Mouse (Mus musculus) liver, postnatal 0 days (tissue): ENCODE measurements at regions not wholly inside any gene's neighbourhood (a gene's known extent, or its start where the extent isn't known, plus 50 kb on each side); places are given as distances from the start of the nearest gene placed in this dataset.
"Not testable (repeated sequence)": the region's sequence is repeated elsewhere in the genome, so short reads cannot be mapped to it uniquely, and the experiment has no call there.

ENCODE experiments used
- ATAC-seq: fragments of 200-750 bp; cut with Nextera tagmentation; 2 replicates; pipeline ENCODE4 v1.8.0; 2017; ENCODE audit warnings: mild to moderate bottlenecking, moderate library complexity
- DNase-seq: peaks from one replicate; pipeline ENCODE4 v3.0.0-alpha.2; 2016
- H3K27ac ChIP-seq: fragments of 300-500 bp; sonication (generic); 2 replicates; pipeline ENCODE4 v1.5.1; 2014; ENCODE audit warnings: antibody characterized with exemption, moderate library complexity, mild to moderate bottlenecking, low read depth
- H3K27me3 ChIP-seq: fragments of 300-500 bp; sonication (generic); 2 replicates; pipeline ENCODE4 v1.6.1; 2014; ENCODE audit warnings: low read length, control low read depth, mixed read lengths; ENCODE audit not compliant: insufficient read depth
- H3K36me3 ChIP-seq: fragments of 300-500 bp; sonication (generic); replicated peaks from 2 replicates; pipeline ENCODE4 v1.6.1; 2014; ENCODE audit warnings: mild to moderate bottlenecking, control low read depth, low read length, moderate library complexity, mixed read lengths; ENCODE audit not compliant: insufficient read depth
- H3K4me1 ChIP-seq: fragments of 300-500 bp; sonication (generic); 2 replicates; pipeline ENCODE4 v1.6.1; 2014; ENCODE audit warnings: antibody characterized with exemption, mild to moderate bottlenecking, control low read depth; ENCODE audit not compliant: insufficient read depth
- H3K4me2 ChIP-seq: fragments of 300-500 bp; sonication (generic); 2 replicates; pipeline ENCODE4 v1.6.1; 2014; ENCODE audit warnings: low read depth, mild to moderate bottlenecking, low read length, moderate library complexity, mixed read lengths
- H3K4me3 ChIP-seq: fragments of 300-500 bp; sonication (generic); 2 replicates; pipeline ENCODE4 v1.5.1; 2014; ENCODE audit warnings: low read depth, low read length
- H3K9ac ChIP-seq: fragments of 300-500 bp; sonication (generic); replicated peaks from 2 replicates; pipeline ENCODE4 v1.6.1; 2014; ENCODE audit warnings: mild to moderate bottlenecking, moderate library complexity
- H3K9me3 ChIP-seq: fragments of 300-500 bp; sonication (generic); 2 replicates; pipeline ENCODE4 v1.6.1; 2016; ENCODE audit warnings: mild to moderate bottlenecking, control low read depth, low read length, mixed read lengths
- CTCF ChIP-seq: sonication (generic); IDR thresholded peaks from 2 replicates; pipeline ENCODE4 v1.5.1; 2016; ENCODE audit warnings: antibody characterized with exemption, low read depth
- EP300 ChIP-seq: IDR thresholded peaks from 2 replicates; pipeline ENCODE4 v1.6.1; 2016; ENCODE audit warnings: antibody characterized with exemption, low read depth, mild to moderate bottlenecking
- WGBS: fragments of 180-500 bp; shearing (Covaris S2); extraction: QIAGEN DNeasy Blood & Tissue Kit; methylation state at CpG from one replicate; pipeline ENCODE4 v1.1.7; 2014; ENCODE audit not compliant: insufficient replicate concordance; 5-methylcytosine and 5-hydroxymethylcytosine counted together

DNA sequence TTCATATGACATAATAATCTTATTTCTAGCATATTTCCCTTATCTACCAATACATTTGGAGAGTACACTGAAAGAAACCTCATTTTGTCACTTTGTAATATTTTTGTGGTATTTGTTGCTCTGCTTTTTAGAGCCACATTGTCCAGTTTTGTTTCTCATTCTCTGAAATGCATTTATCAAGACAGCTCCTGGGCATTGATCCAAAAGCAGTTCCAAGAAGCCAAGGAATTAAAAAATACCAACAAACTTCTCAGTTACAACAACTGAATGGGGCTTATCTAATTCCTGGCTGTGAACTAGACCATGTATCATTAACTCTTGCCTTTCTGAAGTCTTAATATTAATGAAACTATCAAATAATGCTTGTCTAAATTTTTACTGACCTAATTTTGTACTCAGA is 76.3 kb downstream of the Ccdc71l start:
- Histone ChIP-seq H3K9me3 (no peaks in the 10 kb centered on the region), H3K27me3 (no peaks in the 10 kb centered on the region), H3K27ac (no peak overlapping the region), H3K36me3 (no peaks in the 10 kb centered on the region), H3K4me1 (no peaks in the 10 kb centered on the region), H3K4me2 (no peak overlapping the region), H3K4me3 (no peak overlapping the region), H3K9ac (no peak overlapping the region)
- DNase-seq (no peak), ATAC-seq (no peak)
- no peak for TF ChIP-seq CTCF
- TF ChIP-seq EP300 = no peak

DNA sequence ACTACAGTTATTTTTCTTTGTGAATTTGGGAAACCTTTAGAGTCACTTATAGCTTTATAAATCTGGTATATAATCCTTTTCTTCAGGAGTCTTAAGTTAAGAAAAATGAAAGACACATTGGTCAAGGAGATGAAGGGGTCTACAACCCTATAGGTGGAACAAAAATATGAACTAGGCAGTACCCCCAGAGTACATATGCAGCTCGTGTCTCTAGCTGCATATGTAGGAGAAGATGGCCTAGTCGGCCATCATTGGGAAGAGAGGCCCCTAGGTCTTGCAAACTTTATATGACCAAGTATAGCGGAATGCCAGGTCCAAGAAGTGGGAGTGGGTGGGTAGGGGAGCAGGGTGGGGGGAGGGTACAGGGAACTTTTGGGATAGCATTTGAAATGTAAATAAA is 76.7 kb downstream of the Ccdc71l start:
- H3K9me3 ChIP-seq, H3K4me1 ChIP-seq, H3K4me3 ChIP-seq, ATAC-seq, H3K4me2 ChIP-seq, H3K27me3 ChIP-seq, DNase-seq, H3K9ac ChIP-seq, H3K27ac ChIP-seq, H3K36me3 ChIP-seq: not testable (repeated sequence)
- WGBS = 69% methylated on average over 3 of the region's 3 CpGs

DNA sequence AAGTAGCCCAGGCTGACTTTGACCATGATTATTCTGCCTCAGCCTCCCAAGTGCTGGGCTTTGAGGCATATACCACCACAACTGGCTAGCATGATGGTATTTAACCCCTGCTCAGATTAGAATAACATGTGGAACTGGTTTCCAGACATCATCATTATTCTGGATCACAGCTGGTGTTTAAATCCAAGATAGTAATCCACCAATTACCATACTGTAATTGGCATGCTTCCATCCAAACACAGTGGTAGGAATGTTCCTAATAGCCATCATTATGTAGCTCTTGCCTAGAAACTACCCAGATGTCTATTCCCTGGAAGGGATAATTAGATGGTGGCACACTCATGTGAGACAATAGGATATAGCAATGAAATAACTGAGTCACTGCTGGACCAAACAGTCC is 77.4 kb downstream of the Ccdc71l start:
- H3K36me3 ChIP-seq = no peaks in the 10 kb centered on the region
- TF ChIP-seq CTCF = no peak
- TF ChIP-seq EP300 = no peak
- no peaks in the 10 kb centered on the region for H3K9me3 ChIP-seq
- no peak overlapping the region for H3K4me3 ChIP-seq
- H3K4me1 ChIP-seq = no peaks in the 10 kb centered on the region
- H3K4me2 ChIP-seq = no peak overlapping the region
- H3K27me3 ChIP-seq = no peaks in the 10 kb centered on the region
- no peak overlapping the region for H3K9ac ChIP-seq
- H3K27ac ChIP-seq = no peak overlapping the region
- DNase-seq (no peak), ATAC-seq (no peak)

DNA sequence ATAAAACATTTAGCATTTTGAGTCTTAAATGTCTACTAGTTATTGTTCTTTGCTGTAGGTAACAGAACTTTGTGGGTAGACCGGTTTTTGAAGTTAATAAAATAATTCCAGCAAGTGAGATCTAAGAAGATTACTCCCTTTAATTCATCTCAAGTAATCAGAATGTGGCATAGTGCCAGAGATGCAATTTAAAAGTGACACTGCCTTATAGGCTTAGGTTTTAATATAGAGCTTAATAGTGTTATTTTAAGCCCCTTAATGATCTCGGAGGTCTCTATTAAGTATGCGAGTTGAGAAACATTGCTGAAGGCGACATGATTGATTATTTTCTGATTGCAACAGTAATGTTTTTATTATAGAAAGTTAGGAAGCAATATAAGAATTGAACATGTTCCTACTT is 78.3 kb downstream of the Ccdc71l start:
- ATAC-seq (no peak), DNase-seq (no peak)
- no peaks in the 10 kb centered on the region for H3K27me3 ChIP-seq
- H3K9ac ChIP-seq = no peak overlapping the region
- no peak overlapping the region for H3K4me2 ChIP-seq
- WGBS = 75% methylated on average over 4 of the region's 4 CpGs
- no peaks in the 10 kb centered on the region for H3K36me3 ChIP-seq
- no peak overlapping the region for H3K4me3 ChIP-seq
- no peak overlapping the region for H3K27ac ChIP-seq
- H3K4me1 ChIP-seq = no peaks in the 10 kb centered on the region
- no peaks in the 10 kb centered on the region for H3K9me3 ChIP-seq
- TF ChIP-seq CTCF = no peak

DNA sequence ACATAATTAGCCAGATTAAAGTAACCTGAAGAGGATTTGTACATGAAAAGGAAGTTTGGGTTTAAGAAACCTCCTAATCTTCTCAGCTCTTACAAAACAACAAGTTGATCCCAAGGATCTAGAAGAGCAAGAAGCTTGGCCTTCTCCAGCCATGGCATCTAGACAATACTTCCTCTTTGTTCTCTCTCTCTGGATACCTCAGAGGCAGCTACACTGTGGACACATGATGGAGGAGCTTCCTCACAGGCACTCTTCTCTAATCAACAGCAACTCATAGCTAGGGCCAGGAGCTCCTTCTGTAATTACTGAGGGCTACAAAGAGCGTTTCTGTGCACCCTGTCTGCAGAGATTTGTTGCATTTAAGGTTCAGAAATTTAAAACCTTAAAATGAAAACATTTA is 79.9 kb downstream of the Ccdc71l start:
- ATAC-seq (no peak), DNase-seq (no peak)
- Histone ChIP-seq H3K4me3 (no peak overlapping the region), H3K27me3 (no peaks in the 10 kb centered on the region), H3K4me2 (no peak overlapping the region), H3K4me1 (no peaks in the 10 kb centered on the region), H3K36me3 (no peaks in the 10 kb centered on the region), H3K27ac (no peak overlapping the region), H3K9ac (no peak overlapping the region), H3K9me3 (no peaks in the 10 kb centered on the region)
- TF ChIP-seq EP300 = no peak
- no peak for TF ChIP-seq CTCF
- WGBS = 64% methylated on average over 1 of the region's 1 CpGs

DNA sequence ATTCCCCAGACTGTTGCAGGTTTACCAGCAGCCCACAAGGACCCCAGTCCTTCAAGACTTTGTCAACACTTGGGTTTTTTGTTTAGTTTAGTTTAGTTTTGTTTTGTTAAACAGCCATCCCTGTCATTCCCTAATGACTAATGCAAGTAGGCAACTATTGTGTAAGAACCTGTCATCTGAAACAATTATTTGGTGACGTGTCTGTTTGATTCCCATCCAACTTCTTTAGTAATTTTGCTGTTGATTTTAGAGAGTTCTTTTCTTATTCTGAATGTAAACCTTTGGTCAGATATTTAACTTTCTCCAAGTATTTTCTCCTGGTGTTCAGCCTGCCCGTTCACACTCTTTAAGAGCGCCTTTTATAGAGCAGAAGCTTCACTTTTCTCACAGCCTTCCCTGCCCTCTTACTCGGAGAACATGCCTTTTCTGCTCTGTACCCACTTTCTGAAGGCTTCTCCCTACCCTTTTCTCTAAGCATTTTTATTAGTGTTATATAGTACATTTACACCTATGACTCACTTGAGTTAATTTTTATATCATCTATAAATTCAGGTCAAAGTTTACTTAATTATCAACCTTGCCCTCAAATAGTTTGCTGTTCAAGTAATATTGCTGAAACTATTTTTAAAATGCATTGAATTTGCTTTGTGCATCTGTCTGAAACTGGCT is 82.0 kb downstream of the Ccdc71l start:
- H3K27me3 ChIP-seq = no peaks in the 10 kb centered on the region
- WGBS = 76% methylated on average over 4 of the region's 4 CpGs
- no peak overlapping the region for H3K27ac ChIP-seq
- no peaks in the 10 kb centered on the region for H3K4me1 ChIP-seq
- no peak overlapping the region for H3K9ac ChIP-seq
- H3K36me3 ChIP-seq = no peaks in the 10 kb centered on the region
- TF ChIP-seq CTCF = no peak
- no peak for TF ChIP-seq EP300
- no peak overlapping the region for H3K4me2 ChIP-seq
- no peaks in the 10 kb centered on the region for H3K9me3 ChIP-seq
- no peak for DNase-seq
- no peak for ATAC-seq
- H3K4me3 ChIP-seq = no peak overlapping the region

DNA sequence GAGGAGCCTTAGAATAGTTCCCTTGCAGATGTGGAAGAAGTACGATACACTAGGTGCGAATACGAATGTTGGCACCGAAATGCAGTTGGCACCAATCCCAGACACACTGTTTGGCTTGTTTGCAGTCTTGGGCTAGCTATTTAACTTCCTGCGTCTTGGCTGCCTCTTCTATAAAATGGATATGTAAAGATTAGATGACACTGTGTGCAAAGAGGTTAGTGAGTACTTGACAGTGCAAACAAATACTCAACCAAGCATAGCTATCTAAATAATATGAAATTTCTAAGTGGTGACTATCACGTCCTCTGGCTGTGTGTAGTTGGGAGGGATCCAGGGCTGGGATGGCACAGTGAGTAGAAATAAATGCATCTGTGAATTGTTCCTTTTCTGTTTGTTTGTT is 86.9 kb downstream of the Ccdc71l start:
- Histone ChIP-seq H3K9ac (no peak overlapping the region), H3K27me3 (no peaks in the 10 kb centered on the region), H3K4me1 (no peaks in the 10 kb centered on the region), H3K9me3 (no peaks in the 10 kb centered on the region), H3K27ac (no peak overlapping the region), H3K4me2 (no peak overlapping the region), H3K4me3 (no peak overlapping the region), H3K36me3 (no peaks in the 10 kb centered on the region)
- WGBS = 73% methylated on average over 6 of the region's 6 CpGs
- no peak for TF ChIP-seq EP300
- no peak for TF ChIP-seq CTCF
- DNase-seq (no peak), ATAC-seq (no peak)
